Mouse (Mus musculus) embryonic facial prominence, embryonic 10.5 days (tissue): ENCODE results near the gene Astn1. TPM values are rescaled to one million over a fixed set of nuclear protein-coding genes. Genes with fewer than 3 reads are reported as not detected.

ENCODE experiments used
- DNase-seq: peaks from one replicate; pipeline ENCODE4 v3.0.0-alpha.2; 2017; ENCODE audit warnings: low spot score
- H3K27ac ChIP-seq: fragments of 300-500 bp; sonication (generic); replicated peaks from 2 replicates; pipeline ENCODE4 v1.5.1; 2016; ENCODE audit warnings: mild to moderate bottlenecking
- H3K27me3 ChIP-seq: fragments of 300-500 bp; sonication (generic); replicated peaks from 2 replicates; pipeline ENCODE4 v1.6.1; 2016; ENCODE audit warnings: low read depth, mild to moderate bottlenecking; ENCODE audit not compliant: poor library complexity, severe bottlenecking
- H3K36me3 ChIP-seq: fragments of 300-500 bp; sonication (generic); replicated peaks from 2 replicates; pipeline ENCODE4 v1.6.1; 2016; ENCODE audit warnings: mild to moderate bottlenecking, moderate library complexity
- H3K4me1 ChIP-seq: fragments of 300-500 bp; sonication (generic); 2 replicates; pipeline ENCODE4 v1.6.1; 2016
- H3K4me3 ChIP-seq: fragments of 300-500 bp; sonication (generic); 2 replicates; pipeline ENCODE4 v1.5.1; 2016; ENCODE audit warnings: mild to moderate bottlenecking, moderate library complexity
- H3K9me3 ChIP-seq: fragments of 300-500 bp; sonication (generic); 2 replicates; pipeline ENCODE4 v1.6.1; 2016; ENCODE audit warnings: mild to moderate bottlenecking
- WGBS: fragments of 180-500 bp; shearing (Covaris S2); methylation state at CpG from one replicate; pipeline ENCODE4 v1.1.7; 2016; 5-methylcytosine and 5-hydroxymethylcytosine counted together
- polyA plus RNA-seq: library from polyadenylated mRNA; unstranded; fragments of >200 nt; fragmentation: Nextera tagmentation; extraction: Ambion mirVana; gene quantifications from 2 replicates; pipeline ENCODE4 v1.2.1, GENCODE M21; 2016

The Astn1 gene
- polyA plus RNA-seq, 1 experiment from 2014 or later, result 5.2 TPM

- no peak for DNase-seq
- no peak overlapping the region for H3K27ac ChIP-seq
- no peaks in the 10 kb centered on the region for H3K9me3 ChIP-seq
- no peak overlapping the region for H3K4me3 ChIP-seq
- no peaks in the 10 kb centered on the region; the same call in 1 of the 2 replicates for H3K36me3 ChIP-seq
- peaks cover 8% of the 10 kb centered on the region for H3K4me1 ChIP-seq
- H3K27me3 ChIP-seq, result no peaks in the 10 kb centered on the region
- WGBS, result 73% methylated on average over 3 of the region's 3 CpGs
Measured at GRCm38 (mm10) chr1:158507610-158508009, 145.5 kb downstream of the Astn1 start.

- Histone ChIP-seq H3K4me1 (peaks cover 8% of the 10 kb centered on the region), H3K27ac (no peak overlapping the region), H3K27me3 (no peaks in the 10 kb centered on the region), H3K9me3 (no peaks in the 10 kb centered on the region), H3K36me3 (no peaks in the 10 kb centered on the region; the same call in 1 of the 2 replicates), H3K4me3 (no peak overlapping the region)
- 79% methylated on average over 4 of the region's 4 CpGs for WGBS
- DNase-seq, result no peak
Measured at GRCm38 (mm10) chr1:158509112-158509855, 147.2 kb downstream of the Astn1 start.

- no peaks in the 10 kb centered on the region; the same call in 1 of the 2 replicates for H3K36me3 ChIP-seq
- peaks cover 8% of the 10 kb centered on the region for H3K4me1 ChIP-seq
- no peak overlapping the region for H3K27ac ChIP-seq
- 95% methylated on average over 15 of the region's 15 CpGs for WGBS
- H3K27me3 ChIP-seq, result no peaks in the 10 kb centered on the region
- no peak overlapping the region for H3K4me3 ChIP-seq
- no peak for DNase-seq
- no peaks in the 10 kb centered on the region for H3K9me3 ChIP-seq
Measured at GRCm38 (mm10) chr1:158510478-158511207, 148.6 kb downstream of the Astn1 start.

GRCm38 (mm10) chr1:158512089-158512488 lies 150.0 kb downstream of the Astn1 start:
- peaks cover 8% of the 10 kb centered on the region for H3K4me1 ChIP-seq
- DNase-seq, result no peak
- no peak overlapping the region for H3K4me3 ChIP-seq
- H3K27me3 ChIP-seq, result no peaks in the 10 kb centered on the region
- H3K9me3 ChIP-seq, result no peaks in the 10 kb centered on the region
- no peak overlapping the region for H3K27ac ChIP-seq
- no peaks in the 10 kb centered on the region; the same call in 1 of the 2 replicates for H3K36me3 ChIP-seq

GRCm38 (mm10) chr1:158512636-158513035 lies 150.6 kb downstream of the Astn1 start:
- DNase-seq, result no peak
- Histone ChIP-seq H3K27ac (no peak overlapping the region), H3K36me3 (no peaks in the 10 kb centered on the region; the same call in 1 of the 2 replicates), H3K4me3 (no peak overlapping the region), H3K27me3 (no peaks in the 10 kb centered on the region), H3K4me1 (peaks cover 8% of the 10 kb centered on the region), H3K9me3 (no peaks in the 10 kb centered on the region)
- WGBS, result 72% methylated on average over 6 of the region's 6 CpGs

- Histone ChIP-seq H3K27me3 (no peaks in the 10 kb centered on the region), H3K9me3 (no peaks in the 10 kb centered on the region), H3K4me3 (no peak overlapping the region), H3K27ac (no peak overlapping the region), H3K4me1 (peaks cover 8% of the 10 kb centered on the region), H3K36me3 (no peaks in the 10 kb centered on the region; the same call in 1 of the 2 replicates)
- 93% methylated on average over 13 of the region's 13 CpGs for WGBS
- no peak for DNase-seq
Measured at GRCm38 (mm10) chr1:158513572-158513971, 151.5 kb downstream of the Astn1 start.

GRCm38 (mm10) chr1:158516558-158516957 lies 154.5 kb downstream of the Astn1 start:
- Histone ChIP-seq H3K4me1 (no peaks in the 10 kb centered on the region), H3K27ac (no peak overlapping the region), H3K4me3 (no peak overlapping the region), H3K36me3 (no peaks in the 10 kb centered on the region; the same call in 1 of the 2 replicates), H3K9me3 (no peaks in the 10 kb centered on the region), H3K27me3 (no peaks in the 10 kb centered on the region)
- DNase-seq, result no peak
- 87% methylated on average over 4 of the region's 4 CpGs for WGBS

GRCm38 (mm10) chr1:158536195-158536594 lies 174.1 kb downstream of the Astn1 start:
- Histone ChIP-seq H3K9me3 (no peaks in the 10 kb centered on the region), H3K27me3 (no peaks in the 10 kb centered on the region), H3K4me1 (no peaks in the 10 kb centered on the region), H3K4me3 (no peak overlapping the region), H3K36me3 (no peaks in the 10 kb centered on the region), H3K27ac (no peak overlapping the region)
- WGBS, result 65% methylated on average over 3 of the region's 3 CpGs
- no peak for DNase-seq

GRCm38 (mm10) chr1:158536867-158537266 lies 174.8 kb downstream of the Astn1 start:
- no peaks in the 10 kb centered on the region for H3K36me3 ChIP-seq
- no peak overlapping the region for H3K27ac ChIP-seq
- no peaks in the 10 kb centered on the region for H3K27me3 ChIP-seq
- no peak overlapping the region for H3K4me3 ChIP-seq
- H3K4me1 ChIP-seq, result no peaks in the 10 kb centered on the region
- WGBS, result 17% methylated on average over 1 of the region's 1 CpGs
- no peaks in the 10 kb centered on the region for H3K9me3 ChIP-seq
- DNase-seq, result no peak

GRCm38 (mm10) chr1:158545095-158545494 lies 183.0 kb downstream of the Astn1 start:
- Histone ChIP-seq H3K9me3 (no peaks in the 10 kb centered on the region), H3K36me3 (no peaks in the 10 kb centered on the region), H3K27ac (no peak overlapping the region), H3K4me1 (peaks cover 23% of the 10 kb centered on the region), H3K4me3 (no peak overlapping the region), H3K27me3 (no peaks in the 10 kb centered on the region)
- DNase-seq, result no peak
- 84% methylated on average over 4 of the region's 4 CpGs for WGBS

GRCm38 (mm10) chr1:158546513-158546912 lies 184.4 kb downstream of the Astn1 start:
- Histone ChIP-seq H3K27ac (no peak overlapping the region), H3K36me3 (no peaks in the 10 kb centered on the region), H3K9me3 (no peaks in the 10 kb centered on the region), H3K4me3 (no peak overlapping the region), H3K4me1 (peaks cover 23% of the 10 kb centered on the region), H3K27me3 (no peaks in the 10 kb centered on the region)
- no peak for DNase-seq
- 47% methylated on average over 4 of the region's 4 CpGs for WGBS

- Histone ChIP-seq H3K9me3 (no peaks in the 10 kb centered on the region), H3K36me3 (no peaks in the 10 kb centered on the region), H3K27me3 (no peaks in the 10 kb centered on the region), H3K4me1 (peaks cover 34% of the 10 kb centered on the region), H3K27ac (peak overlapping the region; percentile 51), H3K4me3 (no peak overlapping the region)
- no peak for DNase-seq
- WGBS, result 10% methylated on average over 3 of the region's 3 CpGs
Measured at GRCm38 (mm10) chr1:158547592-158548211, 185.6 kb downstream of the Astn1 start.
